Mouse (Mus musculus): ENCODE results near the gene Abhd17a.
A peak's percentile ranks its signal among the peaks of the same experiment; 100 is the strongest.

Abhd17a gene

GRCm38 (mm10) chr10:80589879-80590854 is at the start of gene Abhd17a:
Gene Abhd17a (minus strand): TSS chr10:80590341.
- DNase-seq (ENCODE audit: low read depth, low spot score) = peak; percentile 99

GRCm38 (mm10) chr10:80635345-80635744 is 45.2 kb upstream of the Abhd17a start:
- no peak for DNase-seq (ENCODE audit: low read depth, low spot score)

- DNase-seq (ENCODE audit: low read depth, low spot score) = no peak
Observed at GRCm38 (mm10) chr10:80628925-80629324, 38.8 kb upstream of the Abhd17a start.

GRCm38 (mm10) chr10:80627685-80628084 is 37.5 kb upstream of the Abhd17a start:
- DNase-seq (ENCODE audit: low read depth, low spot score) = no peak

GRCm38 (mm10) chr10:80625764-80626163 is 35.6 kb upstream of the Abhd17a start:
- no peak for DNase-seq (ENCODE audit: low read depth, low spot score)

GRCm38 (mm10) chr10:80623457-80624191 is 33.5 kb upstream of the Abhd17a start:
- peak; percentile 65 for DNase-seq (ENCODE audit: low read depth, low spot score)

GRCm38 (mm10) chr10:80622661-80623456 is 32.7 kb upstream of the Abhd17a start, which contains the start of gene Csnk1g2:
Gene Csnk1g2 (plus strand): TSS chr10:80622838.
- peak; percentile 65 for DNase-seq (ENCODE audit: low read depth, low spot score)

- peak; percentile 100 for DNase-seq (ENCODE audit: low read depth, low spot score)
Observed at GRCm38 (mm10) chr10:80621940-80622660, 32.0 kb upstream of the Abhd17a start.

GRCm38 (mm10) chr10:80621690-80621939 is 31.5 kb upstream of the Abhd17a start:
- no peak for DNase-seq (ENCODE audit: low read depth, low spot score)

GRCm38 (mm10) chr10:80620796-80621689 is 30.9 kb upstream of the Abhd17a start:
- no peak for DNase-seq (ENCODE audit: low read depth, low spot score)

- DNase-seq (ENCODE audit: low read depth, low spot score) = no peak
Observed at GRCm38 (mm10) chr10:80620365-80620764, 30.2 kb upstream of the Abhd17a start.

GRCm38 (mm10) chr10:80619465-80620244 is 29.5 kb upstream of the Abhd17a start:
- DNase-seq (ENCODE audit: low read depth, low spot score) = peak; percentile 90

GRCm38 (mm10) chr10:80618181-80618580 is 28.0 kb upstream of the Abhd17a start:
- no peak for DNase-seq (ENCODE audit: low read depth, low spot score)

GRCm38 (mm10) chr10:80614351-80614750 is 24.2 kb upstream of the Abhd17a start:
- no peak for DNase-seq (ENCODE audit: low read depth, low spot score)

- DNase-seq (ENCODE audit: low read depth, low spot score) = peak; percentile 65
Observed at GRCm38 (mm10) chr10:80613821-80614220, 23.7 kb upstream of the Abhd17a start.

- no peak for DNase-seq (ENCODE audit: low read depth, low spot score)
Observed at GRCm38 (mm10) chr10:80611905-80612304, 21.8 kb upstream of the Abhd17a start.

- peak; percentile 61 for DNase-seq (ENCODE audit: low read depth, low spot score)
Observed at GRCm38 (mm10) chr10:80611024-80611423, 20.9 kb upstream of the Abhd17a start.

- no peak for DNase-seq (ENCODE audit: low read depth, low spot score)
Observed at GRCm38 (mm10) chr10:80610116-80610785, 20.1 kb upstream of the Abhd17a start.
